Mouse (Mus musculus): ENCODE data around the gene Tnrc6c.

- no peak for TF ChIP-seq CTCF (IDR thresholded peaks at IDR 0.05; ENCODE audit: low read depth)
- TF ChIP-seq EP300 (IDR thresholded peaks at IDR 0.05; ENCODE audit: low read depth), result no peak
These were observed 152.7 kb downstream of the Tnrc6c start for GRCm38 (mm10) chr11:117806781-117807180.

All from liver, postnatal 0 days (tissue).